Mouse (Mus musculus): ENCODE results near the gene Aco2. TPM values are rescaled to one million over a fixed set of nuclear protein-coding genes. Genes with fewer than 3 reads are reported as not detected.

Gene Aco2
- total RNA-seq, 2 experiments from 2014 or later = 442 to 446 TPM

- no peak for TF ChIP-seq CTCF (conservative IDR thresholded peaks at IDR 0.05)
- DNase-seq (ENCODE audit: low spot score in 2 of 2) = no peak
- Histone ChIP-seq H3K27ac (peak overlapping the region; percentile 96), H3K4me3 (peak overlapping the region; percentile 69)
Observed at GRCm38 (mm10) chr15:81860471-81861135, 11.5 kb upstream of the Aco2 start.

GRCm38 (mm10) chr15:81864238-81864637, 7.9 kb upstream of the Aco2 start:
- no peak overlapping the region for H3K27ac ChIP-seq
- TF ChIP-seq CTCF (conservative IDR thresholded peaks at IDR 0.05) = no peak
- no peak for DNase-seq (ENCODE audit: low spot score in 2 of 2)
- no peak overlapping the region for H3K4me3 ChIP-seq

- DNase-seq (ENCODE audit: low spot score in 2 of 2) = no peak
- Histone ChIP-seq H3K4me3 (no peak overlapping the region), H3K27ac (no peak overlapping the region)
- TF ChIP-seq CTCF (conservative IDR thresholded peaks at IDR 0.05) = no peak
Observed at GRCm38 (mm10) chr15:81869985-81870384, 2.1 kb upstream of the Aco2 start.

- peak; percentile 81 to 84 for DNase-seq (ENCODE audit: low spot score in 2 of 2)
- H3K4me3 ChIP-seq = peak within 1 kb of the TSS; percentile 80
- no peak for TF ChIP-seq CTCF (conservative IDR thresholded peaks at IDR 0.05)
Observed at GRCm38 (mm10) chr15:81871604-81872261, 376 bp upstream of the Aco2 start, which contains the start of gene Phf5a. TSS of gene Phf5a (minus strand) at chr15:81871911.

GRCm38 (mm10) chr15:81879531-81880401, 7.7 kb downstream of the Aco2 start:
- peak; percentile 57 to 89 for DNase-seq (ENCODE audit: low spot score in 2 of 2)
- H3K27ac ChIP-seq = peak overlapping the region; percentile 95
- TF ChIP-seq CTCF (conservative IDR thresholded peaks at IDR 0.05) = no peak
- H3K4me3 ChIP-seq = peak overlapping the region; percentile 43

More at GRCm38 (mm10) chr15:81871604-81872261, 376 bp upstream of the Aco2 start, which contains the start of gene Phf5a:
- H3K27ac ChIP-seq = peak within 1 kb of the TSS; percentile 98

- DNase-seq (ENCODE audit: low spot score in 2 of 2) = no peak
- H3K27ac ChIP-seq = peak overlapping the region; percentile 77
- TF ChIP-seq CTCF (conservative IDR thresholded peaks at IDR 0.05) = no peak
- no peak overlapping the region for H3K4me3 ChIP-seq
Observed at GRCm38 (mm10) chr15:81882348-81882747, 10.2 kb downstream of the Aco2 start.

- TF ChIP-seq CTCF (conservative IDR thresholded peaks at IDR 0.05) = no peak
- no peak overlapping the region for H3K4me3 ChIP-seq
- peak overlapping the region; percentile 63; the same call in 1 of the 2 replicates for H3K27ac ChIP-seq
- DNase-seq (ENCODE audit: low spot score in 2 of 2) = no peak
Observed at GRCm38 (mm10) chr15:81885418-81885934, 13.4 kb downstream of the Aco2 start.

- Histone ChIP-seq H3K27ac (peak overlapping the region; percentile 54), H3K4me3 (no peak overlapping the region)
- DNase-seq (ENCODE audit: low spot score in 2 of 2) = no peak
- TF ChIP-seq CTCF (conservative IDR thresholded peaks at IDR 0.05) = peak; percentile 34; the same call in 1 of the 2 replicates
Observed at GRCm38 (mm10) chr15:81886795-81887550, 14.9 kb downstream of the Aco2 start.

GRCm38 (mm10) chr15:81889175-81889574, 17.1 kb downstream of the Aco2 start:
- DNase-seq (ENCODE audit: low spot score in 2 of 2) = no peak
- no peak overlapping the region for H3K4me3 ChIP-seq
- no peak for TF ChIP-seq CTCF (conservative IDR thresholded peaks at IDR 0.05)
- peak overlapping the region; percentile 16; the same call in 1 of the 2 replicates for H3K27ac ChIP-seq

- TF ChIP-seq CTCF (conservative IDR thresholded peaks at IDR 0.05) = no peak
- Histone ChIP-seq H3K4me3 (no peak overlapping the region), H3K27ac (peak overlapping the region; percentile 43; the same call in 1 of the 2 replicates)
- no peak for DNase-seq (ENCODE audit: low spot score in 2 of 2)
Observed at GRCm38 (mm10) chr15:81891140-81891802, 19.2 kb downstream of the Aco2 start.

- H3K27ac ChIP-seq = peak overlapping the region; percentile 43; the same call in 1 of the 2 replicates
Observed at GRCm38 (mm10) chr15:81891822-81892580, 19.9 kb downstream of the Aco2 start.

More at GRCm38 (mm10) chr15:81891822-81892580, 19.9 kb downstream of the Aco2 start:
- no peak overlapping the region for H3K4me3 ChIP-seq
- no peak for DNase-seq (ENCODE audit: low spot score in 2 of 2)
- TF ChIP-seq CTCF (conservative IDR thresholded peaks at IDR 0.05) = no peak
